Mouse (Mus musculus): ENCODE data around the gene Siglech. TPM values are rescaled to one million over a fixed set of nuclear protein-coding genes. Genes with fewer than 3 reads are reported as not detected.
"Not testable (repeated sequence)": the region's sequence is repeated elsewhere in the genome, so short reads cannot be mapped to it uniquely, and the experiment has no call there.

Gene Siglech
- 0.53 to 1.6 TPM in 2 of 3 replicates, not detected in the other for total RNA-seq (2017)

- no peak for ATAC-seq (replicated peaks; ENCODE audit: insufficient number of reproducible peaks, low FRiP score, low TSS enrichment, poor library complexity, severe bottlenecking)
These were observed at the start of gene Siglech for GRCm38 (mm10) chr7:55767926-55768325. Siglech (plus strand) TSS chr7:55768178.

GRCm38 (mm10) chr7:55722673-55723072 is 45.3 kb upstream of the Siglech start:
- ATAC-seq (replicated peaks; ENCODE audit: insufficient number of reproducible peaks, low FRiP score, low TSS enrichment, poor library complexity, severe bottlenecking) = no peak

GRCm38 (mm10) chr7:55728903-55729302 is 39.1 kb upstream of the Siglech start:
- no peak for ATAC-seq (replicated peaks; ENCODE audit: insufficient number of reproducible peaks, low FRiP score, low TSS enrichment, poor library complexity, severe bottlenecking)

- ATAC-seq (replicated peaks; ENCODE audit: insufficient number of reproducible peaks, low FRiP score, low TSS enrichment, poor library complexity, severe bottlenecking) = no peak
These were observed 33.5 kb upstream of the Siglech start for GRCm38 (mm10) chr7:55734483-55734882.

GRCm38 (mm10) chr7:55737125-55737912 is 30.7 kb upstream of the Siglech start:
- ATAC-seq (replicated peaks; ENCODE audit: insufficient number of reproducible peaks, low FRiP score, low TSS enrichment, poor library complexity, severe bottlenecking) = no peak

GRCm38 (mm10) chr7:55743614-55744267 is 24.2 kb upstream of the Siglech start:
- ATAC-seq (replicated peaks; ENCODE audit: insufficient number of reproducible peaks, low FRiP score, low TSS enrichment, poor library complexity, severe bottlenecking) = no peak

GRCm38 (mm10) chr7:55744566-55745220 is 23.3 kb upstream of the Siglech start:
- no peak for ATAC-seq (replicated peaks; ENCODE audit: insufficient number of reproducible peaks, low FRiP score, low TSS enrichment, poor library complexity, severe bottlenecking)

- ATAC-seq (replicated peaks; ENCODE audit: insufficient number of reproducible peaks, low FRiP score, low TSS enrichment, poor library complexity, severe bottlenecking) = no peak
These were observed 17.1 kb upstream of the Siglech start for GRCm38 (mm10) chr7:55750841-55751240.

- ATAC-seq (replicated peaks; ENCODE audit: insufficient number of reproducible peaks, low FRiP score, low TSS enrichment, poor library complexity, severe bottlenecking) = no peak
These were observed 8.6 kb upstream of the Siglech start for GRCm38 (mm10) chr7:55759346-55759745.

- ATAC-seq (replicated peaks; ENCODE audit: insufficient number of reproducible peaks, low FRiP score, low TSS enrichment, poor library complexity, severe bottlenecking) = no peak
These were observed 12.0 kb downstream of the Siglech start for GRCm38 (mm10) chr7:55780011-55780410.

- no peak for ATAC-seq (replicated peaks; ENCODE audit: insufficient number of reproducible peaks, low FRiP score, low TSS enrichment, poor library complexity, severe bottlenecking)
These were observed 14.5 kb downstream of the Siglech start for GRCm38 (mm10) chr7:55782493-55782892.

GRCm38 (mm10) chr7:55784580-55784979 is 16.6 kb downstream of the Siglech start:
- ATAC-seq (replicated peaks; ENCODE audit: insufficient number of reproducible peaks, low FRiP score, low TSS enrichment, poor library complexity, severe bottlenecking) = peak; percentile 83

GRCm38 (mm10) chr7:55790586-55790985 is 22.6 kb downstream of the Siglech start:
- ATAC-seq (replicated peaks; ENCODE audit: insufficient number of reproducible peaks, low FRiP score, low TSS enrichment, poor library complexity, severe bottlenecking) = not testable (repeated sequence)

GRCm38 (mm10) chr7:55792280-55792679 is 24.3 kb downstream of the Siglech start:
- no peak for ATAC-seq (replicated peaks; ENCODE audit: insufficient number of reproducible peaks, low FRiP score, low TSS enrichment, poor library complexity, severe bottlenecking)

- ATAC-seq (replicated peaks; ENCODE audit: insufficient number of reproducible peaks, low FRiP score, low TSS enrichment, poor library complexity, severe bottlenecking) = no peak
These were observed 25.4 kb downstream of the Siglech start for GRCm38 (mm10) chr7:55793236-55793951.

- ATAC-seq (replicated peaks; ENCODE audit: insufficient number of reproducible peaks, low FRiP score, low TSS enrichment, poor library complexity, severe bottlenecking) = peak; percentile 98
These were observed 26.1 kb downstream of the Siglech start, which contains the start of gene Tubgcp5 for GRCm38 (mm10) chr7:55793952-55794603. Tubgcp5 (plus strand) TSS chr7:55794154.

- ATAC-seq (replicated peaks; ENCODE audit: insufficient number of reproducible peaks, low FRiP score, low TSS enrichment, poor library complexity, severe bottlenecking) = no peak
These were observed 32.0 kb downstream of the Siglech start for GRCm38 (mm10) chr7:55799981-55800380.

GRCm38 (mm10) chr7:55809967-55810366 is 42.0 kb downstream of the Siglech start:
- no peak for ATAC-seq (replicated peaks; ENCODE audit: insufficient number of reproducible peaks, low FRiP score, low TSS enrichment, poor library complexity, severe bottlenecking)
